In genomic region chr19:34167896-34168661, GRCm38 (mm10) we compare ENCODE assay signal across 14 mouse cellular contexts. TPM values are rescaled to one million over a fixed set of nuclear protein-coding genes. Genes with fewer than 3 reads are reported as not detected.
DNase-seq lines count a peak whose midpoint lies in the region; ATAC-seq and TF ChIP-seq lines count a peak whose summit lies in the region.
"Had no signal": no experiment of that assay in that cellular context is flagged by ENCODE, and none has a peak within 500 bp of the region (broad histone marks: within the 10 kb centered on the region; RNA-seq: fewer than 3 reads in every experiment).

No protein-coding gene starts in this region.

- H3K4me1 ChIP-seq in cerebellum, adult 2 months (ENCODE audit: control insufficient read depth, insufficient read depth, low read length) = no peaks in the 10 kb centered on the region
- no peaks in the 10 kb centered on the region for H3K4me1 ChIP-seq in midbrain, embryonic 14.5 days (ENCODE audit: control insufficient read depth, insufficient read depth, low read length)
- H3K4me1 ChIP-seq: embryonic facial prominence, embryonic 15.5 days; liver, embryonic 12.5 days had no signal

- no peak overlapping the region for H3K4me2 ChIP-seq in midbrain, embryonic 14.5 days (ENCODE audit: low read length)
- H3K4me2 ChIP-seq: embryonic facial prominence, embryonic 15.5 days; liver, embryonic 12.5 days had no signal

- DNase-seq in lung, postnatal 36 days = peak; percentile 39
- DNase-seq in lung, adult 18-20 months = no peak
- DNase-seq in T-cell, adult 2 months (ENCODE audit: low spot score) = peak; percentile 68
- DNase-seq in thymus, postnatal 10 days (ENCODE audit: low spot score in 2 of 2) = peak; percentile 44 to 50
- no peak for DNase-seq in cerebellum, adult 2 months
- no peak for DNase-seq in midbrain, embryonic 14.5 days
- DNase-seq: cerebellum, postnatal 25 days; gastrocnemius, postnatal 10 days; lung, postnatal 14 days had no signal

- H3K27ac ChIP-seq in cerebellum, adult 2 months (ENCODE audit: insufficient read depth, low read length) = no peak overlapping the region
- no peak overlapping the region for H3K27ac ChIP-seq in midbrain, embryonic 14.5 days (replicated peaks; ENCODE audit: low read depth, low read length)
- H3K27ac ChIP-seq: embryonic facial prominence, embryonic 15.5 days; liver, embryonic 12.5 days had no signal

- no peak overlapping the region for H3K4me3 ChIP-seq in cerebellum, adult 2 months (replicated peaks; ENCODE audit: insufficient read depth, low read depth, low read length)
- H3K4me3 ChIP-seq in midbrain, embryonic 14.5 days (replicated peaks; ENCODE audit: low read depth, low read length) = no peak overlapping the region
- H3K4me3 ChIP-seq: embryonic facial prominence, embryonic 15.5 days; liver, embryonic 12.5 days had no signal

- ATAC-seq in inflammation-experienced regulatory T-cells, adult 6 months = peak; percentile 69
- no peak for ATAC-seq in frontal cortex, adult (ENCODE audit: low TSS enrichment)
- no peak for ATAC-seq in midbrain, embryonic 14.5 days (ENCODE audit: low FRiP score, low TSS enrichment)
- ATAC-seq: forebrain, embryonic 16.5 days; liver, embryonic 12.5 days had no signal

- WGBS in cerebellum, adult 2 months = 45% methylated on average over 7 of the region's 7 CpGs
- WGBS in midbrain, embryonic 14.5 days = 25% methylated on average over 7 of the region's 7 CpGs

- no peak for TF ChIP-seq POLR2A in cerebellum, adult 2 months (IDR thresholded peaks at IDR 0.05; ENCODE audit: borderline replicate concordance, insufficient read depth, low read length)

- no peaks in the 10 kb centered on the region for H3K9me3 ChIP-seq in midbrain, embryonic 14.5 days (ENCODE audit: control insufficient read depth, low read length)
- H3K9me3 ChIP-seq: embryonic facial prominence, embryonic 15.5 days; liver, embryonic 12.5 days had no signal

- no peaks in the 10 kb centered on the region for H3K36me3 ChIP-seq in midbrain, embryonic 14.5 days (ENCODE audit: control insufficient read depth, insufficient read depth, low read length)
- H3K36me3 ChIP-seq: embryonic facial prominence, embryonic 15.5 days; liver, embryonic 12.5 days had no signal

- no peaks in the 10 kb centered on the region for H3K27me3 ChIP-seq in cerebellum, adult 2 months (ENCODE audit: control insufficient read depth, insufficient read depth, low read length)
- H3K27me3 ChIP-seq in midbrain, embryonic 14.5 days (ENCODE audit: control insufficient read depth, insufficient read depth, low read length) = no peaks in the 10 kb centered on the region
- H3K27me3 ChIP-seq: embryonic facial prominence, embryonic 15.5 days; liver, embryonic 12.5 days had no signal

- TF ChIP-seq CTCF in cerebellum, adult 2 months (IDR thresholded peaks at IDR 0.05; ENCODE audit: borderline replicate concordance, insufficient read depth, low read depth, low read length) = no peak

- H3K9ac ChIP-seq in midbrain, embryonic 14.5 days (replicated peaks; ENCODE audit: low read length) = no peak overlapping the region
- H3K9ac ChIP-seq: embryonic facial prominence, embryonic 15.5 days; liver, embryonic 12.5 days had no signal

RNA-seq across cellular contexts. Expression of gene Ankrd22, which starts 2.2 kb away (rescaled TPM):
- not detected for polyA plus RNA-seq in inflammation-experienced regulatory T-cells, adult 6 months (2017; shearing (Covaris generic))
- 0.10 TPM in 1 of 2 replicates, not detected in the other for polyA plus RNA-seq in cerebellum, adult 2 months (2012; rRNA removed)
- not detected in 2 replicates for polyA plus RNA-seq in midbrain, embryonic 14.5 days (2014; fragmentation: Nextera tagmentation; extraction: Ambion mirVana)
- polyA plus RNA-seq: forebrain, embryonic 16.5 days; liver, embryonic 12.5 days had no signal

RNA-seq across cellular contexts. Expression of gene Stambpl1, which starts 23.9 kb away (rescaled TPM):
- 10 to 100 TPM; 55.7 to 96.7 (median 78.8) TPM for polyA plus RNA-seq in inflammation-experienced regulatory T-cells, adult 6 months (2017; shearing (Covaris generic))
- polyA plus RNA-seq in cerebellum, adult 2 months (2012; rRNA removed) = 15.8 and 17.9 TPM in 2 replicates
- polyA plus RNA-seq in midbrain, embryonic 14.5 days (2014; fragmentation: Nextera tagmentation; extraction: Ambion mirVana) = 11.5 and 15.2 TPM in 2 replicates

Comparison
In these comparisons a context has a peak if more than half of its experiments do, and no peak if none do; other contexts are left out.
1. DNase-seq: peak in lung, postnatal 36 days (single experiment), T-cell, adult 2 months (single experiment) and thymus, postnatal 10 days (2 of 2); none in lung, adult 18-20 months (0 of 2), cerebellum, adult 2 months (0 of 2) and midbrain, embryonic 14.5 days (single experiment).